Mouse (Mus musculus): Measurements from ENCODE around the gene Ccl9.

GRCm38 (mm10) chr11:83606396-83606795 lies 28.0 kb upstream of the Ccl9 start:
- TF ChIP-seq POLR2A (IDR thresholded peaks at IDR 0.05; ENCODE audit: borderline replicate concordance, insufficient read depth, low read length) (no peak), CTCF (IDR thresholded peaks at IDR 0.05; ENCODE audit: borderline replicate concordance, insufficient read depth, low read depth, low read length) (no peak)

All from cerebellum, adult 2 months (tissue).